Mouse (Mus musculus) liver, adult 2 months (tissue): ENCODE results near the gene Tubgcp5.

ENCODE experiments used
- CTCF ChIP-seq: fragments of 200-500 bp; IDR thresholded peaks from 2 replicates; pipeline ENCODE4 v1.5.1; 2011; ENCODE audit warnings: low read depth, low read length, control low read depth
- POLR2A ChIP-seq: fragments of 200-500 bp; IDR thresholded peaks from 2 replicates; pipeline ENCODE4 v1.6.1; 2011; ENCODE audit warnings: low read length, control low read depth; ENCODE audit not compliant: insufficient read depth; ENCODE audit errors: extremely low read depth

GRCm38 (mm10) chr7:55869220-55869619 is 75.3 kb downstream of the Tubgcp5 start:
- no peak for TF ChIP-seq POLR2A
- TF ChIP-seq CTCF, result no peak
